Mouse (Mus musculus): ENCODE data around the gene Aig1. TPM values are rescaled to one million over a fixed set of nuclear protein-coding genes. Genes with fewer than 3 reads are reported as not detected.

Aig1 gene
- polyA plus RNA-seq, 2 experiments, result 6.6 to 14.3 TPM

DNA sequence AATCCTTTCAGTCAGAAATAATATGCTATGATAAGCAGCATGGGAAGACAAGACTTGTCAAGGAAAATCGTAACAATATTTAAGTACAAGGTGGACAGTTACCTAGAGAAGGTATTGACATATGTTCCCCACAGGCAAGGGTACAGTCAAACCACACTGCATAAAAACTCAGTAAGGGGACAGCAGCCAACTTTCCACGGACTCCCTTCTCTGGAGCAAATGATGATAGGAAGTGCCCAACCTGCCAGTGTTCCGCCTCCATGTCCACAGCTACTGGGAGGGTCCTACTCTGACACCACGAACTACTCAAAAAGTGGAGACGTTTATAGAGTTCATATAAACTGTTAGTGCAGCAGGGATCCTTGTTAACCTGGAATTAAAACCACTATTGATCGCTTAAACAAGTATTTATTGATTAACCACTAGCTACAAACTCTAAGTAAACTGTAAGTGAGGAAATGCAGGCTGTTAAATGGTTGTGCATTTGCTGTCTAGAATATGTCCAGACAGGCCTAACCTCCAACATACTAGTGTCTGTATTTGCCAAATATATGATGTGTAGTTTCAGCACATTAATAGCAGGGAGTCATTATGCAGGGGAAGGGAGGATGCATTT lies 30.2 kb downstream of the Aig1 start:
- TF ChIP-seq CTCF (IDR thresholded peaks at IDR 0.05; ENCODE audit: low read depth), result no peak
- no peak for TF ChIP-seq EP300 (IDR thresholded peaks at IDR 0.05; ENCODE audit: low read depth)
- Histone ChIP-seq H3K4me1 (replicated peaks; ENCODE audit: control insufficient read depth in 2 of 2, insufficient read depth in 2 of 2, low read length in 1 of 2) (no peaks in the 10 kb centered on the region), H3K4me3 (ENCODE audit: insufficient read depth in 1 of 2, low read depth in 2 of 2, low read length in 2 of 2) (no peak overlapping the region), H3K27ac (no peak overlapping the region), H3K9me3 (ENCODE audit: control insufficient read depth, low read length) (no peaks in the 10 kb centered on the region), H3K9ac (replicated peaks) (no peak overlapping the region), H3K27me3 (ENCODE audit: control insufficient read depth, insufficient read depth, low read length) (no peaks in the 10 kb centered on the region), H3K36me3 (replicated peaks; ENCODE audit: control insufficient read depth, insufficient read depth, low read depth) (no peaks in the 10 kb centered on the region), H3K4me2 (ENCODE audit: low read depth) (no peak overlapping the region)
- DNase-seq (ENCODE audit: low read depth in 3 of 3, low spot score in 3 of 3) (no peak), ATAC-seq (ENCODE audit: insufficient read depth) (no peak)
- 65% methylated on average over 6 of the region's 6 CpGs for WGBS (ENCODE audit: insufficient replicate concordance)

DNA sequence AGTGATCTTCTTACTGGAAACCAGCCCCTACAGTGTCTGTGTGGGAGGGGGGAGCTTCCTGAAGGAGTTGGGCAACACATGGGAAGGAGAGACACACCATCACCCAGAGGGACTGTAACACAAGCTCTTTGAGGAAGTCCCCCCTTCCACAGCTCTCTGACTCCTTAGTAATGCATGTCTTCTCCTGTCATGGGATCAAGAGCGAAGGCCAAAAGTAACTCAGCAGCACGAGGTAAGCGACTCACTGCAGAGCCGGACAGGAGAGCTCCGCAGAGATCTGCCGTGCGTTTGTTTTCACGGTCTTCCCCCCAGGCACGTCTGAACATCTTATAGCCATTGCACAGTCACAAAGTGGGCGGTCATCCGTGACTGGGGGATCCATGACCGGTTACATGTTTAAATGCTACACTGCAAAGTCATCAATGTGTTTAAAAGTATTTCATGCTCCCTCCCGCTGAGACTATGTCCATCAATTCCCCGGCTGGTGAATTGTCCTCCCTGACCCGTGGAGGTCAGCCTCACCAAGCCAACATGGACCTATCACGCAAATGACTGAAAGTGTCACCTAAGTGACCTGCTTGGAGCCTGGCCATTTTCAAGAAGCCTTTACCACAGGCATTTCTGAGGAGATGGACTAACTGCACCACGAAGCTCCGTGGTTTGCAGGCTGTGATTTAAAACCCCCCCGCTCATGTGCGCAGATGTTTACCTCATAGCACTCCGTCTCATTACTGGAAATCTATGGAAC lies 30.9 kb downstream of the Aig1 start:
- WGBS (ENCODE audit: insufficient replicate concordance), result 80% methylated on average over 21 of the region's 21 CpGs
- DNase-seq (ENCODE audit: low read depth in 3 of 3, low spot score in 3 of 3) (no peak), ATAC-seq (ENCODE audit: insufficient read depth) (no peak)
- TF ChIP-seq CTCF (IDR thresholded peaks at IDR 0.05; ENCODE audit: low read depth) (no peak), EP300 (IDR thresholded peaks at IDR 0.05; ENCODE audit: low read depth) (no peak)
- Histone ChIP-seq H3K4me1 (replicated peaks; ENCODE audit: control insufficient read depth in 2 of 2, insufficient read depth in 2 of 2, low read length in 1 of 2) (no peaks in the 10 kb centered on the region), H3K9me3 (ENCODE audit: control insufficient read depth, low read length) (no peaks in the 10 kb centered on the region), H3K4me3 (ENCODE audit: insufficient read depth in 1 of 2, low read depth in 2 of 2, low read length in 2 of 2) (no peak overlapping the region), H3K27ac (no peak overlapping the region), H3K36me3 (replicated peaks; ENCODE audit: control insufficient read depth, insufficient read depth, low read depth) (no peaks in the 10 kb centered on the region), H3K4me2 (ENCODE audit: low read depth) (no peak overlapping the region), H3K27me3 (ENCODE audit: control insufficient read depth, insufficient read depth, low read length) (no peaks in the 10 kb centered on the region), H3K9ac (replicated peaks) (no peak overlapping the region)

DNA sequence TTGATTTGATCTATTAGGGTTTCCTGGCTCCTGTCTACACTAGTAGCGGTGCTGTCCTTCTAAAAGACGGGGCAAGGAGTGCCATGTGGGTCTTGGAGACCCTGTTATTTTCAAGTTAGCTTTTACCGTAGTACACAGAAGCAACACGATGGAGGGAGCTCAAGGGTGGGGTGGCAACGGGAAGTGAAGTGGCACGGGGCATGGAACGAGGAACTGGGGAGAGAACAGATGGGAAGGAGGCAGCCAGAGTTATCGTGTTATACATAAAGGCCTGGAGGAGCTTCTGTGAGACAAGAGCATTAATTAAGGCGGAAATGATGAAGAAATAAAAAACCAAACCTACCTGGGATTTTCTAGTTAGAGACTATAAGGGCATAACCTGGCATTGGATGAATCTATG lies 31.8 kb downstream of the Aig1 start:
- H3K27ac ChIP-seq, result no peak overlapping the region
- TF ChIP-seq CTCF (IDR thresholded peaks at IDR 0.05; ENCODE audit: low read depth), result no peak
- no peak for TF ChIP-seq EP300 (IDR thresholded peaks at IDR 0.05; ENCODE audit: low read depth)
- H3K9ac ChIP-seq (replicated peaks), result no peak overlapping the region
- WGBS (ENCODE audit: insufficient replicate concordance), result 56% methylated on average over 9 of the region's 9 CpGs
- no peaks in the 10 kb centered on the region for H3K36me3 ChIP-seq (replicated peaks; ENCODE audit: control insufficient read depth, insufficient read depth, low read depth)
- H3K4me2 ChIP-seq (ENCODE audit: low read depth), result no peak overlapping the region
- no peak for ATAC-seq (ENCODE audit: insufficient read depth)
- no peaks in the 10 kb centered on the region for H3K4me1 ChIP-seq (replicated peaks; ENCODE audit: control insufficient read depth in 2 of 2, insufficient read depth in 2 of 2, low read length in 1 of 2)
- no peak overlapping the region for H3K4me3 ChIP-seq (ENCODE audit: insufficient read depth in 1 of 2, low read depth in 2 of 2, low read length in 2 of 2)
- no peak for DNase-seq (ENCODE audit: low read depth in 3 of 3, low spot score in 3 of 3)
- no peaks in the 10 kb centered on the region for H3K9me3 ChIP-seq (ENCODE audit: control insufficient read depth, low read length)
- no peaks in the 10 kb centered on the region for H3K27me3 ChIP-seq (ENCODE audit: control insufficient read depth, insufficient read depth, low read length)

DNA sequence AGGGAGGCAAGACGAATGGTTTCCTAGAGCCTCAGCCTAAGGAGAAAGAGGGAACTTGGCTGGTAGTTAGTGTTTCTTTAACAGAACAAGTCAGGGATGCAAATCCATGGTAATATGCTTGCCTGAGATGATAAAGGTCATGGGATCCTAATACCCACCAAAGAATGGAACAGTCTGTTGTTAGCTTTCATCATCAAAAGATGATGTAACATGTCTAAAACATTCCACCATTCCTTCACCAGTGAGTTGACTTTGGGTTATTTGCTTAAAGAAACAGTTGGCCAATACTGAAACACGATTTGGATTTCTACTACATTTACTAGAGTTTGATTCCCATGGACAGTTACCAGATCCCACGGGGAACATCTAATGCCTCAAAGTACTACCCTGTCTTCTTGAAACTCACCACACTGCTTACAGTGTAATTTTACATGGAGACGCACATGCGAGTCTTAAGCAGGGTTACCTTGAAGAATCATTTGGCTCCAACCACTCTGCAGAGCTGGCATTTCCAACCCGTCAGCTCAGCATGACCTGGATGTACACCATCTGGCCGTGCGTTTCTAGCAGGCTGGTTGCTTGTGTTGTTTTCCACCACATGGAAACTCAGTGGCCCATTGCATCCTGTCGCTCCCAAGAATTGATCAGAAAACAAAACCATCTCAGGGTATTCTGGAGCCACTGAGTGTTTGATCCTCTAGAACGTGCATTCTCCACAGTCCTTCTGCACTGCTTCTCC lies 32.9 kb downstream of the Aig1 start:
- Histone ChIP-seq H3K27me3 (ENCODE audit: control insufficient read depth, insufficient read depth, low read length) (no peaks in the 10 kb centered on the region), H3K27ac (no peak overlapping the region), H3K9ac (replicated peaks) (no peak overlapping the region), H3K4me3 (ENCODE audit: insufficient read depth in 1 of 2, low read depth in 2 of 2, low read length in 2 of 2) (no peak overlapping the region), H3K4me2 (ENCODE audit: low read depth) (no peak overlapping the region), H3K4me1 (replicated peaks; ENCODE audit: control insufficient read depth in 2 of 2, insufficient read depth in 2 of 2, low read length in 1 of 2) (no peaks in the 10 kb centered on the region), H3K9me3 (ENCODE audit: control insufficient read depth, low read length) (no peaks in the 10 kb centered on the region), H3K36me3 (replicated peaks; ENCODE audit: control insufficient read depth, insufficient read depth, low read depth) (no peaks in the 10 kb centered on the region)
- ATAC-seq (ENCODE audit: insufficient read depth), result no peak
- WGBS (ENCODE audit: insufficient replicate concordance), result 67% methylated on average over 10 of the region's 10 CpGs
- TF ChIP-seq EP300 (IDR thresholded peaks at IDR 0.05; ENCODE audit: low read depth) (no peak), CTCF (IDR thresholded peaks at IDR 0.05; ENCODE audit: low read depth) (no peak)
- no peak for DNase-seq (ENCODE audit: low read depth in 3 of 3, low spot score in 3 of 3)

DNA sequence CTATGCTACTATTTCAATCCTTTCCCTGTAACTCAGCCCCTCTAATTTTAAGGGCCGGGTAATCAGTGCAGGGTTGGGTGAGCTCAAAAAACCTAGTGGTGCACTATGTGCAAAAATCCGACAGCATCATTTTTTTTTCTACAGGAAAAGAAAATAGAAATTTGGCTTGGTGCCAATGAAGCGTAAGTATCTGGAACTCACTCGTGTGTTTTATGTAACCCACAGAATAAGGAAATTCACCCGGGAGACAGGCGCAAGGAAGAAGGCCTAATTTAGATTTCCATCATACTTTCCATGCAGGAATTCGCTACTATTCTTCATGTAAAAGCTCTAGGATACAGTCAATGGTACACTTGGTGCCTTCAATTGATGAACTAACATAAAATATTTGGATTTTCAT lies 34.7 kb downstream of the Aig1 start:
- TF ChIP-seq CTCF (IDR thresholded peaks at IDR 0.05; ENCODE audit: low read depth) (no peak), EP300 (IDR thresholded peaks at IDR 0.05; ENCODE audit: low read depth) (no peak)
- no peaks in the 10 kb centered on the region for H3K9me3 ChIP-seq (ENCODE audit: control insufficient read depth, low read length)
- no peaks in the 10 kb centered on the region for H3K4me1 ChIP-seq (replicated peaks; ENCODE audit: control insufficient read depth in 2 of 2, insufficient read depth in 2 of 2, low read length in 1 of 2)
- no peaks in the 10 kb centered on the region for H3K36me3 ChIP-seq (replicated peaks; ENCODE audit: control insufficient read depth, insufficient read depth, low read depth)
- H3K4me2 ChIP-seq (ENCODE audit: low read depth), result no peak overlapping the region
- no peak for ATAC-seq (ENCODE audit: insufficient read depth)
- no peak for DNase-seq (ENCODE audit: low read depth in 3 of 3, low spot score in 3 of 3)
- H3K4me3 ChIP-seq (ENCODE audit: insufficient read depth in 1 of 2, low read depth in 2 of 2, low read length in 2 of 2), result no peak overlapping the region
- H3K9ac ChIP-seq (replicated peaks), result no peak overlapping the region
- WGBS (ENCODE audit: insufficient replicate concordance), result 69% methylated on average over 7 of the region's 7 CpGs
- H3K27ac ChIP-seq, result no peak overlapping the region
- no peaks in the 10 kb centered on the region for H3K27me3 ChIP-seq (ENCODE audit: control insufficient read depth, insufficient read depth, low read length)

Measured in liver, embryonic 14.5 days (tissue).